In the genomic region with DNA sequence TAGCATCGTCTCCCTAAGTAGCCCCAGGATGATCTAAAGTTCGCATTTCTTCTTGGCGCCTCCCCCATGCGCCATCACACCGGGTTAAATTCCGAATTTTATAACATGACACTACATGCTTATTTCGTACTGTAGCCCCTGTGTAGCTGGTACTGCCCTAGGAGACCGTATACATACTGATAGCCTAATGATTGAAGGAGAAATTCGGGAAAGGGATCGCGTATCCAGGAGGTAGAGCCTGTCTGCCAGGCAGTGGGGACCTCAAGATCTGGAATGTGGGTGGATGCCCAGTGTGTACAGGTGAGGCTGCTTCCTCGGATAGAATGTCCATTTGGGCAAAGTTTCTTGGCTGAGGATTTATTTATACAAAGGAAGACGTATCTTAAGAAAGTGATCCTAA, we compare ENCODE assay signal across 8 mouse cellular contexts. TPM values are rescaled to one million over a fixed set of nuclear protein-coding genes. Genes with fewer than 3 reads are reported as not detected.
DNase-seq lines count a peak whose midpoint lies in the region; ATAC-seq and TF ChIP-seq lines count a peak whose summit lies in the region.

No protein-coding gene starts in this region.

- no peak overlapping the region for H3K27ac ChIP-seq in kidney, adult 2 months (ENCODE audit: insufficient read depth, low read depth, low read length)
- peak overlapping the region; percentile 93 for H3K27ac ChIP-seq in embryonic facial prominence, embryonic 10.5 days (replicated peaks)
- H3K27ac ChIP-seq in hindbrain, embryonic 16.5 days (ENCODE audit: low read depth, low read length), result peak overlapping the region; percentile 76
- H3K27ac ChIP-seq in midbrain, embryonic 14.5 days (replicated peaks; ENCODE audit: low read depth, low read length), result peak overlapping the region; percentile 89; the same call in 1 of the 2 replicates

- peaks cover 11% of the 10 kb centered on the region for H3K4me1 ChIP-seq in kidney, adult 2 months (ENCODE audit: control insufficient read depth, insufficient read depth, low read length)
- peaks cover 38% of the 10 kb centered on the region for H3K4me1 ChIP-seq in embryonic facial prominence, embryonic 10.5 days
- H3K4me1 ChIP-seq in hindbrain, embryonic 16.5 days (ENCODE audit: control insufficient read depth, insufficient read depth, low read depth, low read length), result peaks cover 18% of the 10 kb centered on the region
- H3K4me1 ChIP-seq in midbrain, embryonic 14.5 days (ENCODE audit: control insufficient read depth, insufficient read depth, low read length), result peaks cover 19% of the 10 kb centered on the region

- TF ChIP-seq POLR2A in kidney, adult 2 months (IDR thresholded peaks at IDR 0.05; ENCODE audit: low read depth, low read length), result no peak

- no peaks in the 10 kb centered on the region for H3K9me3 ChIP-seq in embryonic facial prominence, embryonic 10.5 days
- H3K9me3 ChIP-seq in hindbrain, embryonic 16.5 days (ENCODE audit: control insufficient read depth, low read length), result no peaks in the 10 kb centered on the region
- no peaks in the 10 kb centered on the region for H3K9me3 ChIP-seq in midbrain, embryonic 14.5 days (ENCODE audit: control insufficient read depth, low read length)

- H3K9ac ChIP-seq in hindbrain, embryonic 16.5 days (ENCODE audit: low read depth, low read length), result peak overlapping the region; percentile 74
- peak overlapping the region; percentile 85; the same call in 1 of the 2 replicates for H3K9ac ChIP-seq in midbrain, embryonic 14.5 days (replicated peaks; ENCODE audit: low read length)

- peak overlapping the region; percentile 66 for H3K4me2 ChIP-seq in hindbrain, embryonic 16.5 days (ENCODE audit: low read length)
- peak overlapping the region; percentile 87 for H3K4me2 ChIP-seq in midbrain, embryonic 14.5 days (ENCODE audit: low read length)

- no peaks in the 10 kb centered on the region for H3K27me3 ChIP-seq in kidney, adult 2 months (replicated peaks; ENCODE audit: control insufficient read depth, insufficient read depth, low read length)
- H3K27me3 ChIP-seq in embryonic facial prominence, embryonic 10.5 days (replicated peaks; ENCODE audit: low read depth, poor library complexity, severe bottlenecking), result 0 out of 2 replicates have a peak, but pooled peaks cover 3% of the 10 kb centered on the region
- H3K27me3 ChIP-seq in hindbrain, embryonic 16.5 days (replicated peaks; ENCODE audit: control insufficient read depth, insufficient read depth, low read length), result no peaks in the 10 kb centered on the region
- H3K27me3 ChIP-seq in midbrain, embryonic 14.5 days (ENCODE audit: control insufficient read depth, insufficient read depth, low read length), result peaks cover 4% of the 10 kb centered on the region; the same call in 1 of the 2 replicates

- DNase-seq in kidney, adult 2 months, result no peak
- DNase-seq in kidney, postnatal 14 days, result no peak
- no peak for DNase-seq in embryonic facial prominence, embryonic 10.5 days (ENCODE audit: low spot score)
- DNase-seq in midbrain, embryonic 14.5 days, result no peak
- no peak for DNase-seq in adrenal gland, adult 8-10 months
- no peak for DNase-seq in ovary, postnatal 14 days (ENCODE audit: low spot score)
- no peak for DNase-seq in spleen, postnatal 36 days (ENCODE audit: low spot score in 2 of 2)

- no peak for ATAC-seq in hindbrain, embryonic 16.5 days
- ATAC-seq in midbrain, embryonic 14.5 days (ENCODE audit: low FRiP score, low TSS enrichment), result no peak

- TF ChIP-seq CTCF in kidney, adult 2 months (conservative IDR thresholded peaks at IDR 0.05; ENCODE audit: insufficient read depth, insufficient read length, low read depth, low read length), result no peak

- 21% methylated on average over 13 of the region's 13 CpGs for WGBS in kidney, adult 2 months
- WGBS in embryonic facial prominence, embryonic 10.5 days, result 34% methylated on average over 13 of the region's 13 CpGs
- WGBS in hindbrain, embryonic 16.5 days, result 24% methylated on average over 13 of the region's 13 CpGs
- 31% methylated on average over 13 of the region's 13 CpGs for WGBS in midbrain, embryonic 14.5 days

- H3K36me3 ChIP-seq in kidney, adult 2 months (ENCODE audit: control insufficient read depth, insufficient read depth, low read length), result peaks cover 1% of the 10 kb centered on the region; the same call in 1 of the 2 replicates
- H3K36me3 ChIP-seq in embryonic facial prominence, embryonic 10.5 days (replicated peaks), result peaks cover 30% of the 10 kb centered on the region
- peaks cover 10% of the 10 kb centered on the region for H3K36me3 ChIP-seq in hindbrain, embryonic 16.5 days (ENCODE audit: control insufficient read depth, insufficient read depth, low read length)
- peaks cover 25% of the 10 kb centered on the region for H3K36me3 ChIP-seq in midbrain, embryonic 14.5 days (ENCODE audit: control insufficient read depth, insufficient read depth, low read length)

- peak overlapping the region; percentile 71 for H3K4me3 ChIP-seq in kidney, adult 2 months (ENCODE audit: insufficient read depth, low read depth, low read length)
- peak overlapping the region; percentile 95 for H3K4me3 ChIP-seq in embryonic facial prominence, embryonic 10.5 days
- H3K4me3 ChIP-seq in hindbrain, embryonic 16.5 days (ENCODE audit: low read length), result peak overlapping the region; percentile 88
- H3K4me3 ChIP-seq in midbrain, embryonic 14.5 days (replicated peaks; ENCODE audit: low read depth, low read length), result peak overlapping the region; percentile 80

RNA-seq across cellular contexts. Expression of a gene that starts 0.8 kb away (rescaled TPM):
- polyA plus RNA-seq in kidney, adult 2 months (2012; rRNA removed), result 108 and 129 TPM in 2 replicates
- polyA plus RNA-seq in embryonic facial prominence, embryonic 10.5 days (2016; fragmentation: Nextera tagmentation; extraction: Ambion mirVana), result 1,787 and 1,839 TPM in 2 replicates
- polyA plus RNA-seq in hindbrain, embryonic 16.5 days (2015; fragmentation: Nextera tagmentation; extraction: Ambion mirVana), result 1,172 and 1,268 TPM in 2 replicates
- 1,201 and 1,312 TPM in 2 replicates for polyA plus RNA-seq in midbrain, embryonic 14.5 days (2014; fragmentation: Nextera tagmentation; extraction: Ambion mirVana)
- 100 to 1,000 TPM; 140 to 233 (median 156) TPM for total RNA-seq in adrenal gland, adult 8-10 months (2022)

RNA-seq across cellular contexts. Expression of a gene that starts 22.1 kb away (rescaled TPM):
- 19.5 and 25.1 TPM in 2 replicates for polyA plus RNA-seq in kidney, adult 2 months (2012; rRNA removed)
- polyA plus RNA-seq in embryonic facial prominence, embryonic 10.5 days (2016; fragmentation: Nextera tagmentation; extraction: Ambion mirVana), result 52.2 and 55.9 TPM in 2 replicates
- 61.4 and 62.9 TPM in 2 replicates for polyA plus RNA-seq in hindbrain, embryonic 16.5 days (2015; fragmentation: Nextera tagmentation; extraction: Ambion mirVana)
- polyA plus RNA-seq in midbrain, embryonic 14.5 days (2014; fragmentation: Nextera tagmentation; extraction: Ambion mirVana), result 49.6 and 50.0 TPM in 2 replicates
- total RNA-seq in adrenal gland, adult 8-10 months (2022), result 10 to 100 TPM; 50.3 to 63.7 (median 60.1) TPM

RNA-seq across cellular contexts. Expression of a gene that starts 25.4 kb away (rescaled TPM):
- 39.2 and 44.8 TPM in 2 replicates for polyA plus RNA-seq in kidney, adult 2 months (2012; rRNA removed)
- polyA plus RNA-seq in embryonic facial prominence, embryonic 10.5 days (2016; fragmentation: Nextera tagmentation; extraction: Ambion mirVana), result 391 and 411 TPM in 2 replicates
- 105 and 128 TPM in 2 replicates for polyA plus RNA-seq in hindbrain, embryonic 16.5 days (2015; fragmentation: Nextera tagmentation; extraction: Ambion mirVana)
- polyA plus RNA-seq in midbrain, embryonic 14.5 days (2014; fragmentation: Nextera tagmentation; extraction: Ambion mirVana), result 132 and 150 TPM in 2 replicates
- total RNA-seq in adrenal gland, adult 8-10 months (2022), result 10 to 100 TPM; 68.1 to 89.3 (median 75.9) TPM

RNA-seq across cellular contexts. Expression of a gene that starts 28.9 kb away (rescaled TPM):
- 129 and 144 TPM in 2 replicates for polyA plus RNA-seq in kidney, adult 2 months (2012; rRNA removed)
- polyA plus RNA-seq in embryonic facial prominence, embryonic 10.5 days (2016; fragmentation: Nextera tagmentation; extraction: Ambion mirVana), result 129 and 138 TPM in 2 replicates
- 146 and 180 TPM in 2 replicates for polyA plus RNA-seq in hindbrain, embryonic 16.5 days (2015; fragmentation: Nextera tagmentation; extraction: Ambion mirVana)
- 96.5 and 122 TPM in 2 replicates for polyA plus RNA-seq in midbrain, embryonic 14.5 days (2014; fragmentation: Nextera tagmentation; extraction: Ambion mirVana)
- total RNA-seq in adrenal gland, adult 8-10 months (2022), result 100 to 1,000 TPM; 218 to 258 (median 235) TPM

RNA-seq across cellular contexts. Expression of a gene that starts 39.4 kb away (rescaled TPM):
- 12.1 and 16.0 TPM in 2 replicates for polyA plus RNA-seq in kidney, adult 2 months (2012; rRNA removed)
- polyA plus RNA-seq in embryonic facial prominence, embryonic 10.5 days (2016; fragmentation: Nextera tagmentation; extraction: Ambion mirVana), result 34.8 and 38.0 TPM in 2 replicates
- 32.3 and 45.5 TPM in 2 replicates for polyA plus RNA-seq in hindbrain, embryonic 16.5 days (2015; fragmentation: Nextera tagmentation; extraction: Ambion mirVana)
- polyA plus RNA-seq in midbrain, embryonic 14.5 days (2014; fragmentation: Nextera tagmentation; extraction: Ambion mirVana), result 38.2 and 43.4 TPM in 2 replicates
- total RNA-seq in adrenal gland, adult 8-10 months (2022), result 10 to 100 TPM; 21.5 to 24.6 (median 23.1) TPM
